Mouse (Mus musculus): ENCODE data around the gene Plin4. TPM values are rescaled to one million over a fixed set of nuclear protein-coding genes. Genes with fewer than 3 reads are reported as not detected.

Gene Plin4
- polyA plus RNA-seq, 1 experiment = 29.0 TPM

DNA sequence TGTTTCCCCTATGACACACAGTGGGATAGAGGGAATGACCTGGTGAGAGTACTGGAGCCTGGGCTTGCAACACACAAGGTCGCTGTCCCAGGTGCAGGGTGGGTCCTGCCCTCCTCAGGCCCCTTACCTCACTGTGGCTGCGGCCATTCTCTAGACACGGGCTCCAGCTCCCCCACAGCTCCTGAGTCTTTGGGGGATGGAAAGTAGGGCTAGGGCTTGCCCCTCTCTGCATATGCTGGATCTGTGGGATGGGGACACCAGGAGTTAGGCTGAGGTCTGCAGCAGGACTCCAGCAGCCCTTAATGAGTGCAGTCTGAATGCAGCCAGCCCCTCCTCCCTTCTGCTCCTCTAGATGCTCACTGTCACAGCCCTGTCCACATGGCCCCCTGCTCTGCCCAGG, 3.1 kb upstream of the Plin4 start:
- WGBS = 90% methylated on average over 3 of the region's 3 CpGs
- Histone ChIP-seq H3K4me3 (ENCODE audit: control insufficient read depth, insufficient read depth, low read length) (no peak overlapping the region), H3K4me1 (replicated peaks; ENCODE audit: control insufficient read depth, insufficient read depth, low read length) (no peaks in the 10 kb centered on the region; the same call in 1 of the 2 replicates), H3K27ac (ENCODE audit: control insufficient read depth, insufficient read depth, low read length) (no peak overlapping the region), H3K36me3 (ENCODE audit: control insufficient read depth, insufficient read depth, low read length) (no peaks in the 10 kb centered on the region), H3K27me3 (ENCODE audit: control insufficient read depth, insufficient read depth, low read length) (no peaks in the 10 kb centered on the region; the same call in 1 of the 2 replicates)
- no peak for TF ChIP-seq CTCF (IDR thresholded peaks at IDR 0.05; ENCODE audit: borderline replicate concordance, control insufficient read depth, extremely low read depth, insufficient read depth, low read length, poor library complexity)
- TF ChIP-seq POLR2A (IDR thresholded peaks at IDR 0.05; ENCODE audit: control insufficient read depth, extremely low read depth, insufficient read depth, low read length, poor library complexity) = no peak
- DNase-seq = no peak

DNA sequence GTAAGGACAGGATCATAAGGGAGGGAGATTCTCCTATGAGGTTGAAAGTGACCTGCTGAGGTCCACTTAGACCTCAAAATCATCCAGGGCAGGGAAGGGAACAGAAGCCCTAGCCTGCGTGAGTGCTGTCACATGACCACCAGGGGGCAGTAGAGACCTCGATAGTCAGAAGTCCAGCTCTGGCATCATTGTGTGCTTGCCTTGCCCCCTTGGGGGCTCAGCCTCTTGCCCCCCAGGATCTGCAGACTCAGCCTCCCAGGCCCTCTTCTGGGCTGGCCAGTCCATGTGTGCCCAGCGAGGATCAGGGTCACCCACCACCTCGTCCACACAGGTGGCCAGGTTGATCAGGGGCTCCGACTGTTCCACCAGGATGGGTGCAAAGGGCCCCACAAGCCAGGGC, 2.3 kb upstream of the Plin4 start:
- H3K4me1 ChIP-seq (replicated peaks; ENCODE audit: control insufficient read depth, insufficient read depth, low read length) = no peaks in the 10 kb centered on the region
- H3K4me3 ChIP-seq (ENCODE audit: control insufficient read depth, insufficient read depth, low read length) = no peak overlapping the region
- no peaks in the 10 kb centered on the region for H3K36me3 ChIP-seq (ENCODE audit: control insufficient read depth, insufficient read depth, low read length)
- peak; percentile 62 for DNase-seq
- TF ChIP-seq CTCF (IDR thresholded peaks at IDR 0.05; ENCODE audit: borderline replicate concordance, control insufficient read depth, extremely low read depth, insufficient read depth, low read length, poor library complexity) (peak; percentile 86; the same call in 1 of the 2 replicates), POLR2A (IDR thresholded peaks at IDR 0.05; ENCODE audit: control insufficient read depth, extremely low read depth, insufficient read depth, low read length, poor library complexity) (no peak)
- no peak overlapping the region for H3K27ac ChIP-seq (ENCODE audit: control insufficient read depth, insufficient read depth, low read length)
- 63% methylated on average over 5 of the region's 5 CpGs for WGBS
- H3K27me3 ChIP-seq (ENCODE audit: control insufficient read depth, insufficient read depth, low read length) = no peaks in the 10 kb centered on the region

DNA sequence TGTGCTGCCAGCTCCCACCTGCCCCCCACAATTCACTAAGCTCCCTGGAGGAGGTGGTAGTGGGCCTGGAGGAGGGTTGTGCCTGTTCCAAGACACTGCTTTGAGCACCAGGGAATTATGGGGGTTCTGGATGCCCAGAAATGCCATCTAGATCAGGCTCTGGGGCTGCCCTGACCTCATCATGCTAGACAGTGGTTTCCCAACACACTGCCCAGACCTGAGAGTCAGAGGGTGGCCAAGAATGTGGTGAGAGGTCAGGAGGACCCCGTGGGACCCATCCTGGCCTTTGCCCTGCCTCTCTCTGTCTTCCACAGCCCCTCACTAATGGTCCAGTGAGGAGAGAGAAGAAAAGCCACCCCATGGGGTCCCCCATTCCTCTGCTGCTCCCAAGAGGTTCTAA, 1.4 kb upstream of the Plin4 start:
- no peak overlapping the region for H3K27ac ChIP-seq (ENCODE audit: control insufficient read depth, insufficient read depth, low read length)
- no peaks in the 10 kb centered on the region for H3K27me3 ChIP-seq (ENCODE audit: control insufficient read depth, insufficient read depth, low read length)
- no peaks in the 10 kb centered on the region for H3K36me3 ChIP-seq (ENCODE audit: control insufficient read depth, insufficient read depth, low read length)
- no peak overlapping the region for H3K4me3 ChIP-seq (ENCODE audit: control insufficient read depth, insufficient read depth, low read length)
- no peak for TF ChIP-seq POLR2A (IDR thresholded peaks at IDR 0.05; ENCODE audit: control insufficient read depth, extremely low read depth, insufficient read depth, low read length, poor library complexity)
- no peak for TF ChIP-seq CTCF (IDR thresholded peaks at IDR 0.05; ENCODE audit: borderline replicate concordance, control insufficient read depth, extremely low read depth, insufficient read depth, low read length, poor library complexity)
- no peak for DNase-seq
- no peaks in the 10 kb centered on the region for H3K4me1 ChIP-seq (replicated peaks; ENCODE audit: control insufficient read depth, insufficient read depth, low read length)
- WGBS = 79% methylated on average over 1 of the region's 1 CpGs

- DNase-seq = no peak
- no peak overlapping the region for H3K27ac ChIP-seq (ENCODE audit: control insufficient read depth, insufficient read depth, low read length)
- H3K36me3 ChIP-seq (ENCODE audit: control insufficient read depth, insufficient read depth, low read length) = no peaks in the 10 kb centered on the region
- no peaks in the 10 kb centered on the region for H3K4me1 ChIP-seq (replicated peaks; ENCODE audit: control insufficient read depth, insufficient read depth, low read length)
- no peak for TF ChIP-seq POLR2A (IDR thresholded peaks at IDR 0.05; ENCODE audit: control insufficient read depth, extremely low read depth, insufficient read depth, low read length, poor library complexity)
- TF ChIP-seq CTCF (IDR thresholded peaks at IDR 0.05; ENCODE audit: borderline replicate concordance, control insufficient read depth, extremely low read depth, insufficient read depth, low read length, poor library complexity) = no peak
- no peak overlapping the region for H3K4me3 ChIP-seq (ENCODE audit: control insufficient read depth, insufficient read depth, low read length)
- H3K27me3 ChIP-seq (ENCODE audit: control insufficient read depth, insufficient read depth, low read length) = no peaks in the 10 kb centered on the region
- WGBS = 88% methylated on average over 4 of the region's 4 CpGs
These were observed 968 bp upstream of the Plin4 start for GRCm38 (mm10) chr17:56110571-56110970.

- Histone ChIP-seq H3K4me1 (replicated peaks; ENCODE audit: control insufficient read depth, insufficient read depth, low read length) (no peaks in the 10 kb centered on the region), H3K4me3 (ENCODE audit: control insufficient read depth, insufficient read depth, low read length) (no peak overlapping the region), H3K27ac (ENCODE audit: control insufficient read depth, insufficient read depth, low read length) (no peak overlapping the region), H3K36me3 (ENCODE audit: control insufficient read depth, insufficient read depth, low read length) (no peaks in the 10 kb centered on the region), H3K27me3 (ENCODE audit: control insufficient read depth, insufficient read depth, low read length) (no peaks in the 10 kb centered on the region)
- DNase-seq = no peak
- TF ChIP-seq CTCF (IDR thresholded peaks at IDR 0.05; ENCODE audit: borderline replicate concordance, control insufficient read depth, extremely low read depth, insufficient read depth, low read length, poor library complexity) = no peak
- no peak for TF ChIP-seq POLR2A (IDR thresholded peaks at IDR 0.05; ENCODE audit: control insufficient read depth, extremely low read depth, insufficient read depth, low read length, poor library complexity)
- WGBS = 85% methylated on average over 6 of the region's 6 CpGs
These were observed 1.1 kb downstream of the Plin4 start for GRCm38 (mm10) chr17:56108334-56109044.

DNA sequence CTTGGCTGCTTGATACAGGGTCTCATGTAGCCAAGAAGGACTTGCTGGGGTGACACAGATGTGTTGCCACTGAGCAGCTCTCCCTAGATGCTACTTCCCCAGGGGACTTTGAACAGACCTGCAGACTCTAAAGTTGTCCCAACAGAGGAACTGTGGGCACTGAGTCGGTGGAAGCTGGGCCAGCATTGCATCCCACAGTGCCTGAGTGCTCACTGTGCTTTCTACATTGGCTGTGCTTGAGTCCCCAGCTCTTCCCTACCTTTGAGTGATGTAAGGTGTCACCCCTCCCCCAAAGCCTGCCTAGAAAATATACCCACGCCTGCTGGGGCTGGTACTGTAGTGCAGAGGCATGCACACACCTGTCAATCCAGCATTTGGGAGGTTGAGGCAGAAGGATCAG, 1.9 kb downstream of the Plin4 start:
- no peaks in the 10 kb centered on the region for H3K27me3 ChIP-seq (ENCODE audit: control insufficient read depth, insufficient read depth, low read length)
- no peak overlapping the region for H3K27ac ChIP-seq (ENCODE audit: control insufficient read depth, insufficient read depth, low read length)
- no peaks in the 10 kb centered on the region for H3K36me3 ChIP-seq (ENCODE audit: control insufficient read depth, insufficient read depth, low read length)
- no peak for TF ChIP-seq CTCF (IDR thresholded peaks at IDR 0.05; ENCODE audit: borderline replicate concordance, control insufficient read depth, extremely low read depth, insufficient read depth, low read length, poor library complexity)
- no peak for TF ChIP-seq POLR2A (IDR thresholded peaks at IDR 0.05; ENCODE audit: control insufficient read depth, extremely low read depth, insufficient read depth, low read length, poor library complexity)
- no peak for DNase-seq
- H3K4me3 ChIP-seq (ENCODE audit: control insufficient read depth, insufficient read depth, low read length) = no peak overlapping the region
- no peaks in the 10 kb centered on the region for H3K4me1 ChIP-seq (replicated peaks; ENCODE audit: control insufficient read depth, insufficient read depth, low read length)
- 71% methylated on average over 2 of the region's 2 CpGs for WGBS

All from thymus, adult 2 months (tissue).